Mouse (Mus musculus): ENCODE measurements at regions not wholly inside any gene's neighbourhood (a gene's known extent, or its start where the extent isn't known, plus 50 kb on each side); places are given as distances from the start of the nearest gene placed in this dataset.

GRCm38 (mm10) chr16:95847765-95848483 lies 142.8 kb downstream of the Psmg1 start:
- DNase-seq: no peak
- intact Hi-C loops (cut with DNase I): no loop called here

GRCm38 (mm10) chr16:95845323-95845860 lies 143.5 kb downstream of the Ets2 start:
- intact Hi-C loops (cut with DNase I): no loop called here

GRCm38 (mm10) chr16:95844691-95845090 lies 142.8 kb downstream of the Ets2 start:
- no peak for DNase-seq
- intact Hi-C loops (cut with DNase I): no loop called here

More at GRCm38 (mm10) chr16:95845323-95845860, 143.5 kb downstream of the Ets2 start:
- no peak for DNase-seq

- no peak for DNase-seq
- intact Hi-C loops (cut with DNase I): no loop called here
These were observed 140.9 kb downstream of the Ets2 start for GRCm38 (mm10) chr16:95842766-95843165.

GRCm38 (mm10) chr16:95839512-95840253 lies 137.8 kb downstream of the Ets2 start:
- intact Hi-C loops (cut with DNase I): no loop called here
- no peak for DNase-seq

- DNase-seq: no peak
- intact Hi-C loops (cut with DNase I): no loop called here
These were observed 137.1 kb downstream of the Ets2 start for GRCm38 (mm10) chr16:95838886-95839430.

GRCm38 (mm10) chr16:95838478-95838846 lies 136.6 kb downstream of the Ets2 start:
- DNase-seq: no peak
- intact Hi-C loops (cut with DNase I): no loop called here

GRCm38 (mm10) chr16:95837723-95838477 lies 136.0 kb downstream of the Ets2 start:
- DNase-seq: no peak
- intact Hi-C loops (cut with DNase I): no loop called here

- intact Hi-C loops (cut with DNase I): no loop called here
- no peak for DNase-seq
These were observed 134.1 kb downstream of the Ets2 start for GRCm38 (mm10) chr16:95835941-95836340.

GRCm38 (mm10) chr16:95834556-95835288 lies 132.8 kb downstream of the Ets2 start:
- intact Hi-C loops (cut with DNase I): no loop called here
- no peak for DNase-seq

GRCm38 (mm10) chr16:95833455-95833854 lies 131.6 kb downstream of the Ets2 start:
- no peak for DNase-seq
- intact Hi-C loops (cut with DNase I): no loop called here

- intact Hi-C loops (cut with DNase I): no loop called here
- DNase-seq: no peak
These were observed 130.5 kb downstream of the Ets2 start for GRCm38 (mm10) chr16:95832346-95832739.

GRCm38 (mm10) chr16:95831566-95832345 lies 129.9 kb downstream of the Ets2 start:
- no peak for DNase-seq
- intact Hi-C loops (cut with DNase I): no loop called here

GRCm38 (mm10) chr16:95827402-95827737 lies 125.5 kb downstream of the Ets2 start:
- DNase-seq: no peak
- intact Hi-C loops (cut with DNase I): no loop called here

GRCm38 (mm10) chr16:95826681-95827401 lies 125.0 kb downstream of the Ets2 start:
- no peak for DNase-seq
- intact Hi-C loops (cut with DNase I): no loop called here

- intact Hi-C loops (cut with DNase I): loop anchor here (2.0 kb wide), 1 partner anchor 63 kb away; no protein-coding TSS in a partner anchor
- DNase-seq: no peak
These were observed 123.8 kb downstream of the Ets2 start for GRCm38 (mm10) chr16:95825723-95826122.

- intact Hi-C loops (cut with DNase I): loop anchor here (2.0 to 5.0 kb wide), 2 partner anchors 62 to 123 kb away; partner anchors contain the start of gene Ets2
- DNase-seq: peak in 1 of 2 experiments; percentile 56
These were observed 123.1 kb downstream of the Ets2 start for GRCm38 (mm10) chr16:95824720-95825534.

- intact Hi-C loops (cut with DNase I): loop anchor here (2.0 to 5.0 kb wide), 2 partner anchors 61 to 122 kb away; partner anchors contain the start of gene Ets2
- no peak for DNase-seq
These were observed 121.9 kb downstream of the Ets2 start for GRCm38 (mm10) chr16:95823803-95824202.
